Mouse (Mus musculus) thymus, postnatal 36 days (tissue): ENCODE data around the gene Txndc11.

ENCODE experiments used
- DNase-seq, 2 experiments: peaks; one replicate each; pipeline ENCODE4 v3.0.0; 2022; ENCODE audit warnings: mixed read lengths in 2 of 2

Txndc11 gene

GRCm38 (mm10) chr16:11134348-11135344, at the start of gene Txndc11:
Gene Txndc11 (minus strand): TSS chr16:11134650.
- DNase-seq = peak; percentile 100

GRCm38 (mm10) chr16:11177404-11177803, 43.0 kb upstream of the Txndc11 start:
- no peak for DNase-seq

- no peak for DNase-seq
Measured at GRCm38 (mm10) chr16:11176884-11177244, 42.4 kb upstream of the Txndc11 start.

- DNase-seq = peak; percentile 89 to 92
Measured at GRCm38 (mm10) chr16:11176208-11176883, 41.9 kb upstream of the Txndc11 start, which contains the start of gene Zc3h7a. Gene Zc3h7a (minus strand): TSS chr16:11176393.

GRCm38 (mm10) chr16:11175489-11176207, 41.2 kb upstream of the Txndc11 start:
- DNase-seq = peak in 1 of 2 experiments; percentile 63

GRCm38 (mm10) chr16:11175100-11175488, 40.6 kb upstream of the Txndc11 start:
- DNase-seq = no peak

GRCm38 (mm10) chr16:11174671-11175081, 40.2 kb upstream of the Txndc11 start:
- DNase-seq = peak; percentile 35 to 50

GRCm38 (mm10) chr16:11171679-11172078, 37.2 kb upstream of the Txndc11 start:
- no peak for DNase-seq

GRCm38 (mm10) chr16:11166431-11166830, 32.0 kb upstream of the Txndc11 start:
- no peak for DNase-seq

- no peak for DNase-seq
Measured at GRCm38 (mm10) chr16:11164695-11165255, 30.3 kb upstream of the Txndc11 start.

GRCm38 (mm10) chr16:11157721-11158120, 23.3 kb upstream of the Txndc11 start:
- DNase-seq = peak; percentile 67 to 68

GRCm38 (mm10) chr16:11154500-11154899, 20.1 kb upstream of the Txndc11 start:
- DNase-seq = no peak

GRCm38 (mm10) chr16:11143706-11144483, 9.4 kb upstream of the Txndc11 start:
- DNase-seq = peak; percentile 96 to 100

- DNase-seq = no peak
Measured at GRCm38 (mm10) chr16:11133476-11134347, 738 bp downstream of the Txndc11 start.

- DNase-seq = no peak
Measured at GRCm38 (mm10) chr16:11132839-11133238, 1.6 kb downstream of the Txndc11 start.

GRCm38 (mm10) chr16:11128301-11128700, 6.1 kb downstream of the Txndc11 start:
- no peak for DNase-seq

GRCm38 (mm10) chr16:11125371-11125770, 9.1 kb downstream of the Txndc11 start:
- no peak for DNase-seq

- DNase-seq = no peak
Measured at GRCm38 (mm10) chr16:11124110-11124509, 10.3 kb downstream of the Txndc11 start.

GRCm38 (mm10) chr16:11122625-11123024, 11.8 kb downstream of the Txndc11 start:
- DNase-seq = no peak

GRCm38 (mm10) chr16:11109198-11109740, 25.2 kb downstream of the Txndc11 start:
- no peak for DNase-seq
